Mouse (Mus musculus) gastrocnemius, adult 18-20 months (tissue): ENCODE results near the gene Myh7b. TPM values are rescaled to one million over a fixed set of nuclear protein-coding genes. Genes with fewer than 3 reads are reported as not detected.

Experiments
- DNase-seq: peaks from one replicate; pipeline ENCODE4 v3.0.0; 2021; ENCODE audit warnings: low spot score
- total RNA-seq, 2 experiments: library from RNA; stranded (reverse); gene quantifications; 2 replicates each; pipeline ENCODE4 v1.2.3; 2021

Myh7b gene
- total RNA-seq, 2 experiments from 2014 or later, result 4.5 to 7.3 TPM

DNA sequence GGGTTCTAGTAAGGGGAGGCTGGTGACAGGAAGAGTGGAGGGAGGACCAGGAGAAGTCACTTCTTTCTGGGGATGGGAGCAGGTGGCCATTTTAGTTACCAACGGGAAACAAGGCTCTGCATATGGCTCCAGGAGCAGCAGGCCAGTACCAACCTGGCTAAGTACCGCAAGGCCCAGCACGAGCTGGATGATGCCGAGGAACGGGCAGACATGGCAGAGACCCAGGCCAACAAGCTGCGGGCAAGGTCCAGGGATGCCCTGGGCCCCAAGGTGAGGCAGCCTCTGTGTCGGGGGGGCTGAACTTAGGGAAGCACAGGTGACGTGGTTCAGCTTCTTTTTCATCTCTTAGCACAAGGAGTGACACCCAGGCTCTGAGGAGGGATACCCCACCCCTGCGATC lies 22.7 kb downstream of the Myh7b start:
- no peak for DNase-seq

GRCm38 (mm10) chr2:155634562-155634961 lies 23.6 kb downstream of the Myh7b start:
- DNase-seq, result no peak

DNA sequence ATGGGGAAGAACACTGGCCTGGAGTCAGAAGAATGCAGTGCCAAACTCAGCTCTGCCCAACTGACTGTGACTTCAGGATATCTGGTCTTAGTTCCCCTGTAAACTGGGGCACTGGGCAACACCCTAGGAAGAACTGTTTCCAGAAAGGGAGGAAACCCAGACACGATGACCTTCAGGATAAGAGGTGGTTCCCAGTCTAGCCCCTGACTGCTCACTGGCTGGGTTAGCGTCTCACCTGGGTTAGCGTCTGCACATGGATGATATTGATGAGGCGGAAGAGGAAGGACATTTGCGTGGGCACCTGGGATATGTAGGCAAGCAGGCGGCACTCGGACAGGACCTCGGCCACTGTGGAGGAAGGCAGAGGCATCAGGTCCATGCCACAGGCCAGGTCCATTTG lies 24.9 kb downstream of the Myh7b start:
- no peak for DNase-seq

- DNase-seq, result no peak
Observed at GRCm38 (mm10) chr2:155636881-155637280, 25.9 kb downstream of the Myh7b start.

DNA sequence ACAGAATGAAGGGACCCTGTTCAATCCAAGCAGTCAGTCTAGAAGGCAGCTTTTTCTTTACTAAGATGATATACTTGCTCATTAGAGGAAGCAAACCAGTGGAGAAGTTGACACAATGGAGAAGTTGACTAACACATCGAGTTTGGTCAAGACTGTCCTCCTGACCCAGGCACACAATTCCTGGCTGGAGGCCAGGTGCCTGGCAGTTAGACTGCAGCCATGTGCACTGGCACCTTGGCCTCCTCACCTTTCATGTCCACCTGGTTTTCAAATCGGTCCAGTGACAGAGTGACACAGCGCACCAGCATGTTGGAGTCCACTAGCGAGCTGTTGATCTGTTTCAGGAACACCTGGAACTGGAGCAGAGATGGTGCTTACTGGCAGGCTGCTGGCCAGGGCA lies 26.4 kb downstream of the Myh7b start:
- no peak for DNase-seq

DNA sequence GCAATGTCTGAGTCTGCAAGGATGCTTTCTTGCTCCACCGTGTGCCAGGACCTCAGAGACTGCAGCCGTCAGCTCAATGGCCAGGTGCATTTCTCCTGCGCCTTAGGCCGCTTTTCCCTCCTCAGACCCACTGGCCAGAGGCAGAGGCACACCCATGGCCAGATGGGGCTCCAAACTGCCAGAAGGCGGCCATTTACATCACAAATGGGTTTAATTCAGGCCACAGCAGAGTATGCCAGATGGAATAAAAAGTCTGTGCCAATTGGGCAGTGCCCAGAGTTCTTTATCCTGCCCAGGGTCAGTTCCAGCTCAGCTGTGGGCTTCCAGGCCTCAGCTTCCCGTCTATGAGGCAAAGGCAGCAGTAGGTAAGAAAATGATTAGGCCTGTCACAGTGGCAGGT lies 29.6 kb downstream of the Myh7b start:
- peak; percentile 61 for DNase-seq

GRCm38 (mm10) chr2:155641540-155642472 lies 30.8 kb downstream of the Myh7b start:
- no peak for DNase-seq

GRCm38 (mm10) chr2:155645746-155646145 lies 34.7 kb downstream of the Myh7b start:
- DNase-seq, result no peak

GRCm38 (mm10) chr2:155652618-155653017 lies 41.6 kb downstream of the Myh7b start:
- DNase-seq, result no peak

DNA sequence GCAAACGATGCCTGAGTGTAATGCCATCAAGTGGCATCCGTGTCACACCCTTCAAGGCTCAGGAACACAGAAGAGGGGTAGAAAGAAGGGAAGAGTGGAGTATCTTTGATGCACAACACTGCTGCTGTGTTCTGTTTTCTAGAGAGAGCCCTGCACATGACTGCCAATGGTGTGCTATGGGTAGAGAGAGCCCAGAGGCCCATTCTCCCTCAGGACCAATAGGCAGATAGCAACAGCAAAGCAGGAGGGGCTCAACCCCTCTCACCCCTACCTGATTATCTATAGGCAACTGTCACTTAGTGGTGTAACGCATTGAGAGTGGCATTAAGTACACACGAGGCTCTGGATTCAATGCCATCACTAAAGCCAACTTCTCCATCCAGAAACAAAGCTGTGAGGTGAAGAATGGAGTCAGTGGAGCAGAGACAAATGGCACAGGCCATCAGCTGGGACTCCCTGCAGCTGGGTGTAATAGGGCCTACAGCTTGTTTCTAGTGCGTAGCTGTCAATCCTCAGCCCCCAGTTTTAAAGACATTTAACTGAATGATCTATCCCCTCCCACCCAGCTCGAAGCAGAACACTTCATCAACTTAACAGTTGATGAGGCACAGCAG lies 44.9 kb downstream of the Myh7b start:
- DNase-seq, result no peak

GRCm38 (mm10) chr2:155662390-155662789 lies 51.4 kb downstream of the Myh7b start:
- DNase-seq, result no peak

GRCm38 (mm10) chr2:155663097-155663496 lies 52.1 kb downstream of the Myh7b start:
- DNase-seq, result peak; percentile 45

GRCm38 (mm10) chr2:155663910-155664460 lies 53.0 kb downstream of the Myh7b start:
- DNase-seq, result no peak

- no peak for DNase-seq
Observed at GRCm38 (mm10) chr2:155667881-155668280, 56.9 kb downstream of the Myh7b start.

DNA sequence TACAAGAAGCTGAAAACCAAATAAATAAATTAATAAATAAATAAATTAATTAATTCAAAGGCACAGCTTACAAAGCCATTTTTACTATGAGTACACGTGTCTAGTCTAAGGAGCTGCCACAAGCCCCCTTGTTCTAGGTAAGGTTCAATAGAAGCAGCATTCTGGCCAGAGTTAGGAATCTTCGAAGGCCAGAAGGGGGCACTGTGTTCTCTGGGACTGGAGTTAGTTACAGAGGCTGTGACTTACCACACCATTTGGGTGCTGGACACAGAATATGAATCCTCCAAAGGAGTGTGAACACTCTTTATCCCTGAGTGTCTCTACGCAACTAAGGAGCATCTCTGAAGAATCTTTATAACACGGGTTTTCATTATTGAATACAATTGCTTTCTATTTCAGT lies 57.4 kb downstream of the Myh7b start:
- DNase-seq, result peak; percentile 32

DNA sequence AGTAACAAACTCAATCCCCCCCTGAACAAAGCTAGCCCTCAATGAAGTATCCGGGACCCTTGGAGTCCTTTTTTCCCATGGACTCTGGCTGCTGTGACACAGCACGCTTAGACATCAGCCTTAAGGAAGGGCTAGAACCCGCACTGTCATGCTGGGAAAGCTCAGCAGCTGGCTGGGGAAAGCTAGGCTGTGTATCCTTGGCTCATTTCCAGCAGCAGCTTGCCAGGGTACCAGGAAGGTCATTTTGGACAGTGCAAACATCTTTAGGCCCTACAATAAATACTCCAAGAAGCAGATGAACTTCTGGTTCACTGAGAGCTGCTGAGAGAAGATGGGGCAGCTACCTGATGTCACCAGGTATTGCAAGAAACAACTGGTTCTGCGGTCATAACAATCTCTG lies 60.2 kb downstream of the Myh7b start:
- peak; percentile 10 for DNase-seq

GRCm38 (mm10) chr2:155673546-155673945 lies 62.5 kb downstream of the Myh7b start:
- peak; percentile 67 for DNase-seq

DNA sequence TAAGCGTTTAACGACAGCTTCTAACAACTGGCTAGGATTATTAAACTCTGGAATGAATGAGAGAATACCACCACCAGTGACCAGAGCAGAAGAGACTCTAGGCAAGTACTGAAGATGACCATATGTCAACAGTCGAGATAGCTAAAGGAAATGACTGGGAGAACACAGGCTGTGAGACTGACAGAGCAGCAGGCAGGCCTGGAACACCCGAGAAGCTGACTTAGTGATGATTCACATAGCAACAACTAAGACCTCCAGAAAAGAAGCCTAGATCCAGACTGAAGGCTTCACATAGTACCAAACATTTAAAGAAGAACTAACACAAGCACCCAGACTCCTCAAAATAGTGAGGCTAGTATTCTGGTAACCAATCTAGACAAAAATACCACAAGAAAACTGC lies 64.1 kb downstream of the Myh7b start:
- no peak for DNase-seq

DNA sequence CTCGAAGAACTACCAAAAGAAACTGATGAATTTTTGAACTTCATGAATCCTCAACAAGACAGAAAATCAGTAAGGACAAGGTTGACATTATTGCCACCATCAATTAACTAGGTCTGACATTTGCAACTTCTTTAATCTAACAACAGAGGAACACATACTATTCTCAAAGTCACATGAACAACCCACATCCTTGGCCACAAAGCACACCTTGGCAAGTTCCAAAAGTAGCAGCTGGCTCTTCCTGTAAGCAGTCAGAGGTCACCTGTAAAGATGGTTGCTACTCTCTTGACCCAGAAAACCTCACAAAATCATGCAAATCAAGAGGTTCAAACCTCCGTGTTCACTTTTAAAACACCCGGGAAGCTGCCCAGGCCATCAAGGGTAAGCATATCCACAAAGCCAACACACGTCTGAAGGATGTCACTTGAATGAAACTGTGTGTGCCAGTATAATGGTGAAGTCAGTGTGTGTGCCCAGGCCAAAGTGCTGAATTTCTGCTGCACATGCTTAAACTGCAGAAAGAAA lies 68.6 kb downstream of the Myh7b start:
- no peak for DNase-seq

DNA sequence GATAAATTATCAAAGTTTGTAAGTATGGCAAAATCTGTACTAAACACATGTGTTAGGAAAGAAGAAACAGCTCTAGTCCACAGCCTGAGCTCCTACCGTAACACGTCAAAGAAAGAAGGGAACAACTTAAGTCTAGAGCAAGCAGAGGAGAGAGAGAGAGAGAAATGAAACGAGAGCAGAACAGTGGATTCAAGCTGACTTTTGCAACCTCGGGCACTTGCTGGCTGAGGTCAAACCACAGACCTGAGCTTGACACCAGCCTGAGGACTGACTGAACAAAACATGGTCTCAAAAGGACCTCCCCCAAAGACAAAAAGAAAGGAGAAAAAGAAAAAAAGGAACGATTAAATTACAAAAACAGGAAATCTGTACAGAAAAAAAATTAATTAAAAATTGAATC lies 69.6 kb downstream of the Myh7b start:
- DNase-seq, result no peak

DNA sequence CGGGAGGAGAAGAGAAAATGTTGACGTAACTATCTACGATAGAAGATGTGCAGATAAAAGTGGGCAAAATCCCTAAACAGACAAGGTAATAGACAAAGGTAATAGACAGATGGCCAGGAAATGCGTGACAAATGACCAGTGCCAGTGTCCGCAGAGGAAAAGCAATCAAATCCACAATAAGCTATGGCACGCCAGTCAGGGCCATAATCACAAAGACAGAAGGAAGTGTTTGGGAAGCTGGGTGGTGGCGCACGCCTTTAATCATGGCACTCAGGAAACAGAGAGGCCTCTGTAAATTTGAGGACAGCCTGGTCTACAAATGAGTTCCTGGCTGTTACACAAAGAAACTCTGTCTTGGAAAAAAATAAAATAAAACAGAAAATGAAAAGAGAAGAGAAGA lies 70.2 kb downstream of the Myh7b start:
- no peak for DNase-seq

DNA sequence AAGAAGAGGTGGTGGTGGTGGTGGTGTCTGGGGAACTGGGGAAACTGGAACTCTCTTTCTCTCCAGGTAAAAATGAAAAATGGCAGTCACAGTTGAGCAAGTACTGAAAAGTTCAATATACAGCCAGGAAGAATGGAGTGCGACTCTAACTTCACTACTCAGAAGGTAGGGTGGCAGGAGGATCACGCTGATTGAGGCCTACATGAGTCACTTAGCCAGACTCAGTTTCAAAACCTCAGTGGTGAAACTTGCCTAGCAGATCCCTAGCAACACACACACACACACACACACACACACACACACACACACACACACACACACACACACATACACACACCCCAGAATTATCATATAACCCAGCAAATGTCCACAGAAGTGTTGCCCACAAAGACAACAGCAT lies 70.9 kb downstream of the Myh7b start:
- DNase-seq, result no peak
